Mouse (Mus musculus) cerebellum, adult (tissue): ENCODE results near the gene Naxe.

Experiments
- ATAC-seq: cut with Nextera tagmentation; 2 replicates; pipeline ENCODE4 v1.9.2; 2017; ENCODE audit warnings: mild to moderate bottlenecking, moderate library complexity, mixed read lengths; ENCODE audit not compliant: insufficient number of reproducible peaks, low FRiP score, low TSS enrichment

Naxe gene

DNA sequence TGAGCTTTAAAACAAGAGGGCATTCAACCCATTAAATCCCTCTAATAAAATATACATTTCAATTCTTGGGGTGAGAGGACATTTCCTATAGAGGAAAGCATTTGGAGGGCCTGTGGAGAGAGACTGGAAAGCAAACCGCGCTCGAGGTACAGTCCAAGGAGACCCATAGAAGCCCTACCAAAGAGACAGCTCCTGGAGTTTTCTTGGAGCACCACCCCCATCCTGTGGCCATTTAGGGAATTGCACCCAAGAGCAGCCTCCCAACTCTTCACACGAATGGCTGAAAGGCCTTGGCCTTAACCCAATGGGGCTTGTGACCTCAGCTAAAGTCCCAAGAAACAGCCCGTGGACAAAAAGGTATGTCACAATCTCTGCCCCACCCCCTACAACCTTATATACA is 13.5 kb upstream of the Naxe start:
- peak; percentile 58; the same call in 1 of the 2 replicates for ATAC-seq

DNA sequence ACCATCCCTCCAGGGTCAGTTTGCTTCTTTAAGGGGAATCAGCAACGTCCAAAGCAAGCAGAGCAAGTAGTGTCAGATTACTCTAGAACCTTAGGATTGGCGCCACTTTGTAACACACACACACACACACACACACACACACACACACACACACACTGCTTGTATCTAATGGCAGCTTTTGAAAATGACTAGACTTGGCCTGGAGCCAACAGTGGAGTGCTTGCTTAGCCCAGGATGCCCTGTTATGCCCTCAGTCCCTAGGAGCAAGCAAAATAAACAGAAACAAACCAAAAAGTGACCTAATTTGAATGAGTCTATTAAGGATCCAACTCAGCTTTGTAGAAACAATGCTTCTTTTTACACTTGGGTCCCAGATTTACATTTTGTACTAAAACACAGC is 10.1 kb upstream of the Naxe start:
- no peak for ATAC-seq

DNA sequence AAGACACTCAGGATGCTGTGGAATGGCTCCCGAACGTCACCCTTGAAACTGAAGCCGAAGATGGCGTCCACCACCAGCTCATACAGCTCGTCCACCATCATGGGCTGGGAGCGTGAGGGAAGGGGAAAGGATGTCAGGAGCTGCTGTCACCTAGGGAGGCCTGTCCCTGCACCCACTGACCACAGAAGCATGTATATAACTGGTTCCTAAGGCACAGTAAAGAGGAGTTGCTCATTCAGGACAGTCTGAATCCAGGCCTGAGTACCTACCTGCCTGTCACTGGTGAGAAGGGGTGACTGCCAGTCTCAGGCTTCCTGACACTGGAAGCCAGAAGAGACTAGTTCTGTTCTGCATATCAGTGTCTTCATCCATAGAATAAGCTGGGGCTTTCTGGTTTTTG is 1.3 kb downstream of the Naxe start:
- ATAC-seq: no peak

DNA sequence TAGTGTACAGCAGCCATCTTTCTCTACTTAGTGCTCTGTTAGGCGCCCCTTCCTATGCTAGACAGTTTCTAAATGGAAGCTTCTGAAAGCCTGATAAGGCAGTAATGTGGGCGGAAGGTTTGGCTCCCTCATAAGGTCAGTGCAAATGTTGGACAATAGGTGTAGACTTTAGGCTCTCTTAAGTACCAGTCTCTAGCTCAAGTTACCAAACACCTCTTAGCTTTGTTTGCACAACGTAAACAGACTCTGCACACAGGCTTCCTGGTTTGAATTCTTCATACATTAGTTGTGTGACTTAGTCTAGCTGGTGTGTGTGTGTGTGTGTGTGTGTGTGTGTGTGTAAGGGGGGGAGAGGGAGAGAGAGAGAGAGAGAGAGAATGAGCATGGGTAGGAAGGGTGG is 8.8 kb downstream of the Naxe start:
- no peak for ATAC-seq

DNA sequence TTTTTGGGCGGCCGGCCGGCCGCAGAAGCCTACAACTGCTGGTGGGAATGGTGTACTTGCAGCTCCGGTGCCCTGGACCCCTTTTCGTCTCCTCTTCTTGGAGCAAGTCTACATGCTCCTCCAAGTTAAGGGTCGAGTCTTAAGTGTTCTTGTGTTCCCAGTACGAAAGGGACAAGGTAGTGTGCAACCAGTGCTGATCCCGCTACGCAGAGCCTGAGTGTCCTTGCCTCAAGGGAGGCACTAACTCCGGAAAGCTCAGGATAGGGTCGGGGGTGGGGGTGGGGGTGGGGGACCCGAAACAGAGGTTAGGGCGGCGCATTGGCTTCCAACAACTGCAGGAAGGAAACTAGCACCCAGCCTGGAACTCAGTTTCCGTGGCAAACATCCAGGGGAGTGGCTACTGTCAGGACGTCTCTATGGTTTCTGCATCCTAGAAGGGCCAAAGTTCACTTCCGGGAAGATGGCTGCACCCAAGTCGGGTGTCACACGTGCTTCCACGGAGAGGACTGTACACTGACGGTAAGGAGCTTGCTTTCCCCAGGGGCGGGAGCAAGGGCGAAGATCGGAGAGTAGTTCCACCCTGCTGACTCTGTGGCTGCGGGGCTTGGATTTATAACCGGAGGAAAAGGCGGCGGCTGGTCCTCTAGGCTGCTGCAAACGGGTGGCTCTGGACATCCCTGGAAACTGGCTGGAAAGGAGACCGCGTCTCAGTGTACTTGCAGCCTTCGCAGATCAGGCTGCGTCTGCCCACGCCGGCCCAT is 15.5 kb downstream of the Naxe start, which contains the start of gene Gpatch4:
Gene Gpatch4, plus strand, starts transcription at position 448 of the 761 bp plus-strand sequence.
- ATAC-seq: peak; percentile 95

DNA sequence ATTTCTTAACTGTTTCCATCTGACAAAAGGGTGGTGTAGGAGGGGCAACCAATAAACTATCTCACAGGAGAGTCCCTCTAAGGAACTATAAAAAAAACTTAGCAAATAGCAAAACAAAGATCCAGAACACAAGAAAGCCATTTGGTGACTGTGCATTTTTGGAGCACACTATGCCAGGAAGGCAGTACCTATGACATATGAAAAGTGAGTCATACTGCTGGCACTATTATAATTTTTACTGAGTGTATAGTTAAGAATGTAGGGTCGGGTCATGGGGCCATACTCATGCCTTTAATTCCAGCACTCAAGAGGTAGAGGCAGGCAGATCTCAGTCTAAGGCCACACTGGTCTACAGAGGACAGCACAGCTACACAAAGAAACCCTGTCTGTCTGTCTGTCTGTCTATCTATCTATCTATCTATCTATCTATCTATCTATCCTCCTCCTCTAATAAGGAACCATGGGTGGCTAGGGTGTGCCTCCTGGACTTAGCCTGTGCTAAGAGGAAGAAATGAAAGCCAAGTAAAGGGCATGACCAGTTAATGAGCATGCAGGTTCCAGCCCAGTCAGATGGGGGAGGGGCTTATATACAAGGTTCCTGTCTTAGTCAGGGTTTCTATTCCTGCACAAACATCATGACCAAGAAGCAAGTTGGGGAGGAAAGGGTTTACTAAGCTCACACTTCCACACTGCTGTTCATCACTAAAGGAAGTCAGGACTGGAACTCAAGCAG is 22.6 kb downstream of the Naxe start:
- ATAC-seq: no peak

DNA sequence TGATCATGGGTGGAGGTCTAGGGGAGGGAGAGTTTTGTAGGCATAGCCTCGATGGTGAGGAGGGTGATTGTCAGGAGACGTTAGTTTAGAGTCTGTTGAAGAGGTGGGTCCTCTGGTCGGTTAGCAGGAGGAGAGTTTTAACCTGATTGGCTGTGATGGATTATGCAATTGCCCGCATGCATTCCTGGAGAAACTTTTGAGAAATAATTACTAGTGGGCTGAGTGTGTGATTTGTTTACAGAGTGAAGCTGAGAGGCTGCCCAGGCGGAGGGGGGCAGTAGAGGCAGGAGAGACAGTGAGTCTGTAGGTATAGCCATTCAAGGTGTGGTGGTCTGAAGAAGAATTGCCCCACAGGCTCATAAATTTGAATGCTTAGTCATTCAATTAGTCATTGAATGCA is 24.8 kb downstream of the Naxe start:
- no peak for ATAC-seq

DNA sequence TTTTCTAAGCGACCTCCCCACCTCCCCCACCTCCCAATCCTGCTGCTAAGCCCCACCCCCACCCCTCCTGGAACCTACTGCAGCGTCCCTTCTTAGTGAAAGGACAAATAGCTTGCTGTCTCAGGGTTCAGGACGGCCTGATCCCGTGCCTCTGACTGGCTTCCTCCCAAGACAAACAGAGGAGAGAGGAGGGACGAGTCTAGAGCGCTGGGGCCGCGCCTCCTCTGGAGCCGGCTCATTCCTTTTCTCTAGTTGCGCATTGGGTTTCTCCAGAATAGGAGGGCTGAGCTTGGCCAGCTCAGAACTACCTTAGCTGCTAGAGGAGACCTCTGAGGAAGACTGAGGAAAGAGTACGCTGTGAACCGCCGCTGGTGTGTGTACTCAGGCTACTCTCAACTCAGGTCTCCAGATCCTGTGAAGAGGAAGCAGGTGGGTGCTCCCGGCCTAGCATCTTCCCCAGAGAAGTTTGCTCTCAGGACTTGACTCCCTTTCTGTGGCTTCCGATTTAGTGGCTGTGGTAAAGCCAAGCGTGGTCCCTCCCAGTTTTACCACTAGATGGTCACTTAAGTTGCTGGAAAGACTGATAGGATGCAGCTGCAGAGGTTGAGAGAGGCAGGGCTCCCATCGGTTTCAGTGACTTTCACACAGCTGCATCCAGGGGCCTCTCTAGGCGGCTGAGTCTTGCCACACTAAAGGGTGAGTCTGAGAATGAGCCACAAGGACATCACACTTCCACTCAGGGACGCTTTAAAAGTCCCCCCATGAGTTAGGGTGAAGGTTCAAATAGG is 27.5 kb downstream of the Naxe start:
- ATAC-seq: no peak

DNA sequence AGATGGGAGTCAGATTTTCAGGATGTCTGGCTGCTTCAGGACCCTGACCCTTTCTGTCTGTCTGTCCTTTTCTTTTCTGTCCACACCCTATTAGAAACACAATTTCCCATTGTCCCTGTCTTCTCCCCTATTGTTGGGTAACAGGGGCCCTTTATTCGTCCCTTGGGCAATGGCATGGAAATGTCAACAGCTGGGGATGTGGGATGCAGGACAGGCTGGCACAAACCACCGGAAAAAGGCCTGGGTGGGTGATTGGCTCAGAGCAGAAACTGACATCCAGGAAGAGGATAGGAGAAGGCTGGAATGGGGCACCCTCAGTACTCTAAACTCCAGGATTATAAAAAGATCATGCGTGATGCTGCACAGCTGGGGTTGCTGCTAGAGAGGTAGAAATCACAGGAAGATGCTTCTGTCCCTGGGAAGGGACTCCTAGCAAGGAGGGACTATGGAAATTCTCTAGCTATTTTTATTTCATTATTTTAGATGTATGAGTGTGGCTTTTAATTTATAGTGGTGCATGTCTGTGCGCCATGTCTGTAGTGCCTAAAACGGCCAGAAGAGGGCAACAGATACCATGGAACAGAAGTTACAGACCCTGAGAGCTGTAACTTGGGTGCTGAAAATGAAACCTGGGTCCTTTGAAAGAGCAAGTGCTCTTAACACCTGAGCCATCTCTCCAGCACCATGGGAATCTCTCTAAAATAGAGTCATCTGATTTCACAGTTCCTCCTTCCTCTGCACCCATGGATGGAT is 30.7 kb downstream of the Naxe start, which contains the start of gene Hapln2:
Gene Hapln2, minus strand, starts transcription at position 150 of the 753 bp plus-strand sequence.
- ATAC-seq: no peak

DNA sequence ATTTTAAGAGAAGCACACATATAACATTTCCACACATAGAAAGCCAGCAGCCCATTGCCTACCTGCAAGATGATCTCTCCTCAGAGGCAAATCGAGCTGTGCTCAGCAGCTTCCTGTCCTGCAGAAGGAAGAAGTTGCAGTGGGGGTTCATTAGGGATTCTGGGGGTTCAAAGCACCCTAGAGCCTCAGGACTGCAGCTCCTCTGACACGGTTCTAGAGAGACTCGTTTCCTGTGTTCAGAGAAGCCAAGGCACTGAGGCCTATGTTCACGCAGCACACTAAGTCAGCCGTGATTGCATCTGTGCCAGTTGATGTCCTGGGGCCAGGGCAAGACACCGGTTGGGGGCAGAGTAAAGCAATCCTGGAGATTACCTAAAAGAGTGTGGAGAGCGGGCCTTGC is 31.5 kb downstream of the Naxe start:
- no peak for ATAC-seq

DNA sequence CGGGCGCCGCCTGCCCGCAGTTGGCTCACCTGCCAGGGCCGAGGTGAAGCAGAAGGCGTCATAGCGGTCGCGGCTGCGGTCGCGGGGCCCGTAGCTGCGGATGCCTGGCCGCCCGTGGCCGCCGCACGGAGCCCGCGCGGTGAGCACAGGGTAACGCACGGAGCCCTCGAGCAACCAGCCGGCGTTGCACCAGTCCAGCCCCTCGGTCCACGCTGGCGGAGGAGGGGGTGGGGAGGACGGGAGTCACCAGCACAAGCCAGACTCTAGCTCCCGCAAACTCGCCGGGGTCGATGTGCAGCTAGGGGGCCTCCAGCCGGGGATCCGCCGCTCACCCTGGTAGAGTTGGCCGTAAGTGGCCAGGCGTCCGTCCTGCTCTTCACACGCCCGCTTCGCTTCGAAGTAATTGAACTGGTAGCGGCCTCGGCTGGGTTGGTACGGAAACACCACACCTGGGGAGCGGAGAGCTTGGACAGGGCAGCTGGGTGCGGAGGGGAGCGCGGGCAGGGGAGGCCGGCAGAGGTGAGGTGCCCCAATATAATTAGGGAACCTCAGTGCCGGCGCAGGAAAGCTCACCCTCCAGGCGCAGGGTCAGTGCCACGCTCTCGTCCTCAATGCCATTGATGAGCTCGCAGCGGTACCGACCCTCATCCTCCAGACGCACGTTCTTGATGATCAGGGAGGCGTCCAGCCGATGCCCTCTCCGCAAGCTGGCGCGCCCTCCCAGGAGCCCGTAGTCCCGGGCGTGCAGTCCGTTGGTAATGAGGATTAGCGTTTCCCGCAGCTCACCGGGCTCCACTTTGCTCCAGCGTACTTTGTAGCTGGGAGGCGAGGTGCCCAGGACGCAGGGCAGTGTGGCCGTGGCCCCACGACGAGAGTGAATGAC is 34.9 kb downstream of the Naxe start:
- ATAC-seq: no peak; the same call in 1 of the 2 replicates

DNA sequence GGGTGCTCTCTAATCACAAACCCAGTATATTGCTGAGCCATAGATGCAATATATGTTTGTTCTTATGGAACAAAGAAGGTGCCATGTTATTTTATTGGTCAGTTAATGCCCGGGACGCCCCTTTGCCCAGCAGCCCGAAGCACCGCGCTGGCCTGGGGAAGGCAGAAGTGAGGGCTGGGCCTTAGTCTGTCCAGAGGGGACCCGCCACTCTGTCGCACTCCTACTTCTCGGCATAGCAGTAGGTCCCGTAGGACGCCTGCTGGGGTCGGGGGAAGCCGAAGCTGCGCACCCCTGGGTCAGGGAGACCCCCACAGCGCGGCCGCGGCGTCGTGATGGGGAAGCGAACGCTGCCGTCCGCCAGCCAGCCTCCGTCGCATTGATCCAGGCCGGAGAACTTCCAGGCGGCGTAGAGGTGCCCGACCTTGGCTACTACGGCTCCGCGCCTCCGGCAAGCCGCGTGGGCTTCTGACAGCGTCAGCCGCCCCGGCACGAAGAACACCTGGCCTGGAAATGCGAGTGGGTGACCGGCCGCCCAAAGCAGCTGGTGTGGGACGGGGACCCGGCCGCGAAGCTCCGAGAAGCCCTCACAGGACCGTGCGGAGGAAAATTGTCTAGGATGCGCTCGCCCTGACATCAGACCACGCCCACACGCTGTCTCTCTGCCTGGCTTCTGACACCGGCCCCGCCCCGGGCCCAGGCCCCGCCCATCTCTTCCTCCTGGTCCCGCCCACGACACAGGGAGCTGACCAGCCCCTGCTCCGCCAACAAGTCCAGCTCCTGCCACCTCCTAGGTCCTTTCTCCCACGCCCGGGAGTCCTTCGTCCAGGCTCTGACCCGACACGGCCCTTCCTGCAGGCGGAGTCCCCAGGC is 35.7 kb downstream of the Naxe start:
- peak; percentile 89 for ATAC-seq

DNA sequence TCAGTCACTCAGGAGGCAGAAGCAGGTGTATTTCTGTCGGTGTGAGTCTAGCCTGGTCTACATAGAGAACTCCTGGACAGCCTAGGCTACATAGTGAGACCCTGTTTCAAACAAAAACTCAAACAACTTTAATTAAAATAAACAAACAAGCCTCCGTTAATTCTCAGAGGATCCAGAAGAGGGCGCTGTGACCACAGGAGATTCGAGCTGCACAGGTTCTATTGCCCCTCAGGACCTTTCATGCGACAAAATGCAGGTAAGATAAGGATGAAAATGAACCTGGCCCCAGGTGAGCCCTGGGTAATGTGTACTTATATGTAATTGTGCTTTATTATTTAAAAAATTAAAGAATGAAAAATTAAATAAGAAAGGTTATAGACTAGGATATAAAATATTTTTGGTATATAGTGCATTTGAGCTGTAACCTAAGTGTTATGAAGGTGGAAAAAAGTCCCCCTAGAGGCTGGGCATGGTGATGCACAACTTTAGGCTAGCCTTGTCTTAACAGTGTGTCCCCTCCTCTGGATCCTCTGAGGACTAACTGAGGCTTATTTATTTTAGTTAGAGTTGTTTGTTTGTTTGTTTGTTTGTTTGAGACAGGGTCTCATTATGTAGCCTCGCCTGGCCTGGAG is 47.5 kb downstream of the Naxe start:
- ATAC-seq: no peak
